In genomic region chr12:70231294-70231693, GRCm38 (mm10) we compare ENCODE assay signal across 10 mouse cellular contexts. TPM values are rescaled to one million over a fixed set of nuclear protein-coding genes. Genes with fewer than 3 reads are reported as not detected.
A peak's percentile ranks its signal among the peaks of the same experiment; 100 is the strongest.
DNase-seq lines count a peak whose midpoint lies in the region; ATAC-seq and TF ChIP-seq lines count a peak whose summit lies in the region.
"Had no signal": no experiment of that assay in that cellular context is flagged by ENCODE, and none has a peak within 500 bp of the region (broad histone marks: within the 10 kb centered on the region; RNA-seq: fewer than 3 reads in every experiment).

Gene Pygl (minus strand): TSS chr12:70231488.

- no peaks in the 10 kb centered on the region for H3K9me3 ChIP-seq in heart, embryonic 15.5 days (replicated peaks)
- H3K9me3 ChIP-seq in liver, postnatal 0 days (ENCODE audit: low read length): no peaks in the 10 kb centered on the region
- H3K9me3 ChIP-seq in forebrain, embryonic 13.5 days (replicated peaks): no peaks in the 10 kb centered on the region

- H3K4me3 ChIP-seq in heart, embryonic 15.5 days: no peak within 1 kb of the TSS
- no peak within 1 kb of the TSS for H3K4me3 ChIP-seq in liver, postnatal 0 days (ENCODE audit: low read depth, low read length)
- H3K4me3 ChIP-seq in forebrain, embryonic 13.5 days: no peak within 1 kb of the TSS
- no peak within 1 kb of the TSS for H3K4me3 ChIP-seq in cerebellum, adult 2 months (replicated peaks; ENCODE audit: insufficient read depth, low read depth, low read length)

- TF ChIP-seq EP300 in liver, postnatal 0 days (IDR thresholded peaks at IDR 0.05; ENCODE audit: low read depth): no peak

- TF ChIP-seq CTCF in liver, postnatal 0 days (IDR thresholded peaks at IDR 0.05; ENCODE audit: low read depth): no peak
- TF ChIP-seq CTCF in cerebellum, adult 2 months (IDR thresholded peaks at IDR 0.05; ENCODE audit: borderline replicate concordance, insufficient read depth, low read depth, low read length): no peak

- intact Hi-C loops in heart, postnatal 25 days (cut with DNase I): loop anchor here (10.0 kb wide), 1 partner anchor 684 kb away; no protein-coding TSS in a partner anchor

- no peaks in the 10 kb centered on the region for H3K27me3 ChIP-seq in heart, embryonic 15.5 days
- H3K27me3 ChIP-seq in liver, postnatal 0 days (ENCODE audit: insufficient read depth, low read length): no peaks in the 10 kb centered on the region
- peaks cover 10% of the 10 kb centered on the region; the same call in 1 of the 2 replicates for H3K27me3 ChIP-seq in forebrain, embryonic 13.5 days
- H3K27me3 ChIP-seq in cerebellum, adult 2 months (ENCODE audit: control insufficient read depth, insufficient read depth, low read length): peaks cover 3% of the 10 kb centered on the region; the same call in 1 of the 2 replicates

- no peak for DNase-seq in heart, postnatal 25 days (ENCODE audit: low spot score)
- no peak for DNase-seq in thymus, postnatal 0 days (ENCODE audit: low spot score)
- no peak for DNase-seq in thymus, postnatal 4 days
- DNase-seq in liver, postnatal 0 days: no peak
- DNase-seq in ovary, adult 18-20 months (ENCODE audit: low spot score): no peak
- no peak for DNase-seq in cerebellum, adult 2 months
- DNase-seq: forebrain, postnatal 0 days; layer of hippocampus, postnatal 36 days had no signal

- H3K27ac ChIP-seq in heart, embryonic 15.5 days: peak within 1 kb of the TSS; percentile 1
- peak within 1 kb of the TSS; percentile 49 for H3K27ac ChIP-seq in liver, postnatal 0 days (ENCODE audit: low read depth)
- H3K27ac ChIP-seq in forebrain, embryonic 13.5 days: no peak within 1 kb of the TSS
- H3K27ac ChIP-seq in cerebellum, adult 2 months (ENCODE audit: insufficient read depth, low read length): no peak within 1 kb of the TSS

- H3K36me3 ChIP-seq in heart, embryonic 15.5 days: no peaks in the 10 kb centered on the region
- no peaks in the 10 kb centered on the region for H3K36me3 ChIP-seq in liver, postnatal 0 days (replicated peaks; ENCODE audit: insufficient read depth, low read length)
- H3K36me3 ChIP-seq in forebrain, embryonic 13.5 days (ENCODE audit: poor library complexity, severe bottlenecking): no peaks in the 10 kb centered on the region

- no peak within 1 kb of the TSS for H3K4me2 ChIP-seq in heart, embryonic 15.5 days
- peak within 1 kb of the TSS; percentile 38; the same call in 1 of the 2 replicates for H3K4me2 ChIP-seq in liver, postnatal 0 days (ENCODE audit: low read depth, low read length)
- no peak within 1 kb of the TSS for H3K4me2 ChIP-seq in forebrain, embryonic 13.5 days

- H3K9ac ChIP-seq in heart, embryonic 15.5 days: no peak within 1 kb of the TSS
- H3K9ac ChIP-seq in liver, postnatal 0 days (replicated peaks): no peak within 1 kb of the TSS
- no peak within 1 kb of the TSS for H3K9ac ChIP-seq in forebrain, embryonic 13.5 days
- H3K9ac ChIP-seq: forebrain, postnatal 0 days had no signal

- WGBS in heart, embryonic 15.5 days: 65% methylated on average over 2 of the region's 2 CpGs
- 77% methylated on average over 2 of the region's 2 CpGs for WGBS in liver, postnatal 0 days (ENCODE audit: insufficient replicate concordance)
- 89% methylated on average over 2 of the region's 2 CpGs for WGBS in forebrain, embryonic 13.5 days
- 93% methylated on average over 2 of the region's 2 CpGs for WGBS in cerebellum, adult 2 months

- ATAC-seq in heart, embryonic 15.5 days (replicated peaks; ENCODE audit: insufficient number of reproducible peaks, insufficient read depth, low FRiP score, low read depth): no peak
- no peak for ATAC-seq in liver, postnatal 0 days
- ATAC-seq in forebrain, embryonic 13.5 days: no peak
- ATAC-seq: forebrain, postnatal 0 days had no signal

- no peak for TF ChIP-seq POLR2A in cerebellum, adult 2 months (IDR thresholded peaks at IDR 0.05; ENCODE audit: borderline replicate concordance, insufficient read depth, low read length)

- peaks cover 37% of the 10 kb centered on the region for H3K4me1 ChIP-seq in heart, embryonic 15.5 days (replicated peaks)
- H3K4me1 ChIP-seq in liver, postnatal 0 days (ENCODE audit: insufficient read depth): peaks cover 68% of the 10 kb centered on the region
- H3K4me1 ChIP-seq in forebrain, embryonic 13.5 days: peaks cover 23% of the 10 kb centered on the region
- peaks cover 5% of the 10 kb centered on the region for H3K4me1 ChIP-seq in cerebellum, adult 2 months (ENCODE audit: control insufficient read depth, insufficient read depth, low read length)

RNA-seq across cellular contexts. Expression of gene Pygl, which starts in this region (rescaled TPM):
- polyA plus RNA-seq in heart, embryonic 15.5 days (2015; fragmentation: Nextera tagmentation; extraction: Ambion mirVana): 43.7 and 45.2 TPM in 2 replicates
- 1 to 10 TPM; 3.9 to 5.7 TPM for total RNA-seq in heart, postnatal 25 days (2021)
- 14.4 and 16.1 TPM in 2 replicates for polyA plus RNA-seq in thymus, postnatal 0 days (2015; fragmentation: Nextera tagmentation; extraction: Ambion mirVana)
- polyA plus RNA-seq in liver, postnatal 0 days (2015; fragmentation: Nextera tagmentation; extraction: Ambion mirVana): 104 and 114 TPM in 2 replicates
- 2.5 and 3.4 TPM in 2 replicates for polyA plus RNA-seq in forebrain, embryonic 13.5 days (2015; fragmentation: Nextera tagmentation; extraction: Ambion mirVana)
- polyA plus RNA-seq in cerebellum, adult 2 months (2012; rRNA removed): 1.9 TPM in 2 replicates

Comparison
In these comparisons a context has a peak if more than half of its experiments do, and no peak if none do; other contexts are left out.
1. H3K27ac ChIP-seq: peak in heart, embryonic 15.5 days (single experiment) and liver, postnatal 0 days (single experiment); none in forebrain, embryonic 13.5 days (single experiment) and cerebellum, adult 2 months (single experiment).